Mouse (Mus musculus): ENCODE measurements around the gene Slc6a18.

GRCm38 (mm10) chr13:73654976-73655375 lies 22.8 kb downstream of the Slc6a18 start:
- TF ChIP-seq CTCF (IDR thresholded peaks at IDR 0.05; ENCODE audit: borderline replicate concordance, insufficient read depth, low read depth, low read length) = no peak
- TF ChIP-seq POLR2A (IDR thresholded peaks at IDR 0.05; ENCODE audit: borderline replicate concordance, insufficient read depth, low read length) = no peak
